Mouse (Mus musculus): ENCODE results near the gene Ppil1. TPM values are rescaled to one million over a fixed set of nuclear protein-coding genes. Genes with fewer than 3 reads are reported as not detected.
A peak's percentile ranks its signal among the peaks of the same experiment; 100 is the strongest.

Ppil1 gene
- polyA plus RNA-seq, 1 experiment from 2014 or later: 153 TPM

DNA sequence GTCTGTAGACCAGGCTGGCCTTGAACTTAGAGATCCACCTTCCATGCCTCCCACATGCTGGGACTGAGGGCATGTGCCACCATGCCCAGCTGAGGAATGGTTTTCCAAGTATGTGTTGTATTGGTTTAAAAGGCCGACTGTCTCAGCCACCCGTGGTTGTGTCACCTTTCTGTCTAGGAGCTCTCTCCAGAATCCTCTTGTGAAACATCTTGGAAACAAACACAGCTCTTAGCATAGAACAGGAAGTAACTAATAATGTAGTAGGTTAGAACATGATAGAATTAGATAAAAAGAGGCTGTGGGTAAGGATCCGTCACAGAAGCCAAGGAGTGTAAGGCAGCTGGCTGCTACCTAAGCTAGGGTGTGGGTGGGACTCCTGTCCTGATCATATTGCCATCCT, 29.0 kb upstream of the Ppil1 start:
- ATAC-seq: no peak
- Histone ChIP-seq H3K36me3 (ENCODE audit: control insufficient read depth, insufficient read depth, low read length) (0 out of 2 replicates have a peak, but pooled peaks cover 4% of the 10 kb centered on the region), H3K27ac (ENCODE audit: low read length) (no peak overlapping the region), H3K27me3 (replicated peaks; ENCODE audit: control insufficient read depth, insufficient read depth, low read length) (no peaks in the 10 kb centered on the region), H3K4me1 (ENCODE audit: control insufficient read depth, insufficient read depth, low read length) (0 out of 2 replicates have a peak, but pooled peaks cover 4% of the 10 kb centered on the region), H3K4me3 (ENCODE audit: low read length) (no peak overlapping the region), H3K9ac (ENCODE audit: low read depth, low read length) (no peak overlapping the region), H3K9me3 (ENCODE audit: control insufficient read depth, low read length) (no peaks in the 10 kb centered on the region), H3K4me2 (ENCODE audit: low read depth, low read length) (no peak overlapping the region)
- 84% methylated on average over 3 of the region's 3 CpGs for WGBS

GRCm38 (mm10) chr17:29291793-29292192, 27.8 kb upstream of the Ppil1 start:
- no peaks in the 10 kb centered on the region for H3K4me1 ChIP-seq (ENCODE audit: control insufficient read depth, insufficient read depth, low read length)
- no peak overlapping the region for H3K27ac ChIP-seq (ENCODE audit: low read length)
- no peaks in the 10 kb centered on the region for H3K27me3 ChIP-seq (replicated peaks; ENCODE audit: control insufficient read depth, insufficient read depth, low read length)
- H3K9me3 ChIP-seq (ENCODE audit: control insufficient read depth, low read length): no peaks in the 10 kb centered on the region
- H3K9ac ChIP-seq (ENCODE audit: low read depth, low read length): no peak overlapping the region
- WGBS: 92% methylated on average over 7 of the region's 7 CpGs
- ATAC-seq: no peak
- 0 out of 2 replicates have a peak, but pooled peaks cover 4% of the 10 kb centered on the region for H3K36me3 ChIP-seq (ENCODE audit: control insufficient read depth, insufficient read depth, low read length)
- no peak overlapping the region for H3K4me3 ChIP-seq (ENCODE audit: low read length)
- H3K4me2 ChIP-seq (ENCODE audit: low read depth, low read length): no peak overlapping the region

- WGBS: 67% methylated on average over 21 of the region's 21 CpGs
- no peak overlapping the region for H3K4me3 ChIP-seq (ENCODE audit: low read length)
- no peaks in the 10 kb centered on the region for H3K9me3 ChIP-seq (ENCODE audit: control insufficient read depth, low read length)
- no peak for ATAC-seq
- H3K4me1 ChIP-seq (ENCODE audit: control insufficient read depth, insufficient read depth, low read length): no peaks in the 10 kb centered on the region
- no peak overlapping the region for H3K4me2 ChIP-seq (ENCODE audit: low read depth, low read length)
- no peaks in the 10 kb centered on the region for H3K27me3 ChIP-seq (replicated peaks; ENCODE audit: control insufficient read depth, insufficient read depth, low read length)
- peaks cover 2% of the 10 kb centered on the region; the same call in 1 of the 2 replicates for H3K36me3 ChIP-seq (ENCODE audit: control insufficient read depth, insufficient read depth, low read length)
- H3K9ac ChIP-seq (ENCODE audit: low read depth, low read length): no peak overlapping the region
- H3K27ac ChIP-seq (ENCODE audit: low read length): no peak overlapping the region
Measured at GRCm38 (mm10) chr17:29282216-29282952, 18.4 kb upstream of the Ppil1 start.

- Histone ChIP-seq H3K9ac (ENCODE audit: low read depth, low read length) (no peak overlapping the region), H3K9me3 (ENCODE audit: control insufficient read depth, low read length) (no peaks in the 10 kb centered on the region), H3K4me2 (ENCODE audit: low read depth, low read length) (no peak overlapping the region), H3K36me3 (ENCODE audit: control insufficient read depth, insufficient read depth, low read length) (peaks cover 2% of the 10 kb centered on the region; the same call in 1 of the 2 replicates), H3K4me1 (ENCODE audit: control insufficient read depth, insufficient read depth, low read length) (no peaks in the 10 kb centered on the region), H3K27ac (ENCODE audit: low read length) (no peak overlapping the region), H3K27me3 (replicated peaks; ENCODE audit: control insufficient read depth, insufficient read depth, low read length) (no peaks in the 10 kb centered on the region), H3K4me3 (ENCODE audit: low read length) (no peak overlapping the region)
- no peak for ATAC-seq
- 81% methylated on average over 5 of the region's 5 CpGs for WGBS
Measured at GRCm38 (mm10) chr17:29281541-29281940, 17.6 kb upstream of the Ppil1 start.

- no peaks in the 10 kb centered on the region for H3K27me3 ChIP-seq (replicated peaks; ENCODE audit: control insufficient read depth, insufficient read depth, low read length)
- H3K9ac ChIP-seq (ENCODE audit: low read depth, low read length): no peak overlapping the region
- H3K9me3 ChIP-seq (ENCODE audit: control insufficient read depth, low read length): no peaks in the 10 kb centered on the region
- 94% methylated on average over 5 of the region's 5 CpGs for WGBS
- ATAC-seq: no peak
- no peaks in the 10 kb centered on the region for H3K4me1 ChIP-seq (ENCODE audit: control insufficient read depth, insufficient read depth, low read length)
- H3K4me3 ChIP-seq (ENCODE audit: low read length): no peak overlapping the region
- H3K27ac ChIP-seq (ENCODE audit: low read length): no peak overlapping the region
- H3K36me3 ChIP-seq (ENCODE audit: control insufficient read depth, insufficient read depth, low read length): peaks cover under 1% of the 10 kb centered on the region; the same call in 1 of the 2 replicates
- H3K4me2 ChIP-seq (ENCODE audit: low read depth, low read length): no peak overlapping the region
Measured at GRCm38 (mm10) chr17:29280422-29280821, 16.4 kb upstream of the Ppil1 start.

DNA sequence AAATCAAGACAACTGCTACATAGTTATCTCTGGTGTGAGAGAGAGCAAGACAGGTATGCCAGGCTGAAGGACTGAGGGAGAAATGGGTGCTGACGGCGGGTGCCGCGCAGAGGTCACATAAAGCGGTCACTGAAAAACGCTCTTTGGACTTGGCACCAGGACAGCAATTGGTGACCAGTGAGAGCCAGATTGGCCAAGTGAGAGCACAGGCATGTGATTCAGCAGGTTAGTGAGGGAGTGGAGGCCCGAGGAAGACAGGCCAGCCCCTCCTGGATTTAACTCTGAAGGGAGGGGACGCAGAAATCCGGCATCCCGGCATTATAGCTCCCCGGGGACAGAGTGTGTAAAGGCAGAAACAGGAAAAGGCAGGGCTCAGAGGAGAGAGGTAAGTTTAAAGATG, 9.9 kb upstream of the Ppil1 start:
- H3K27me3 ChIP-seq (replicated peaks; ENCODE audit: control insufficient read depth, insufficient read depth, low read length): no peaks in the 10 kb centered on the region
- no peak for ATAC-seq
- H3K27ac ChIP-seq (ENCODE audit: low read length): no peak overlapping the region
- no peak overlapping the region for H3K4me2 ChIP-seq (ENCODE audit: low read depth, low read length)
- peaks cover 5% of the 10 kb centered on the region for H3K4me1 ChIP-seq (ENCODE audit: control insufficient read depth, insufficient read depth, low read length)
- H3K9me3 ChIP-seq (ENCODE audit: control insufficient read depth, low read length): no peaks in the 10 kb centered on the region
- no peak overlapping the region for H3K4me3 ChIP-seq (ENCODE audit: low read length)
- H3K36me3 ChIP-seq (ENCODE audit: control insufficient read depth, insufficient read depth, low read length): no peaks in the 10 kb centered on the region
- no peak overlapping the region for H3K9ac ChIP-seq (ENCODE audit: low read depth, low read length)
- WGBS: 70% methylated on average over 11 of the region's 11 CpGs

DNA sequence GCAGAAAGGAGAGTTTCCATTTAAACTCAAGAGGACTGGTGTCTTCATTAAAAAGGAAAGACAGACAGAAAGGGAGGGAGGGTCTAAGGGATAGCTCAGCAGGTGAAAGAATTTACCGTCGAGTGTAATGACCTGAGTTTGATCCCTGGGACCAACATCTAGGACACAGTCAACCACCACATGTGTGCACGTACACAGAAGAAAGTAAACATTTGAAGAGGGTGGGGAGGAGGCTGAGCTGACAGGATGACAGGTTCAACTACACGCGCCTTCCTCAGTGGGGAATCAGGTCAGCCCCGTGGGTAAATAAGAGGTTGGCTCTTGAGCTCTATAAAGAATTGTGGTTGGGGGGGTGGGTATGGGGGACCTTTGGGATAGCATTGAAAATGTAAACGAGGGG, 9.2 kb upstream of the Ppil1 start:
- H3K9ac ChIP-seq (ENCODE audit: low read depth, low read length): no peak overlapping the region
- H3K27me3 ChIP-seq (replicated peaks; ENCODE audit: control insufficient read depth, insufficient read depth, low read length): no peaks in the 10 kb centered on the region
- H3K9me3 ChIP-seq (ENCODE audit: control insufficient read depth, low read length): no peaks in the 10 kb centered on the region
- no peak overlapping the region for H3K4me3 ChIP-seq (ENCODE audit: low read length)
- WGBS: 52% methylated on average over 7 of the region's 7 CpGs
- H3K4me1 ChIP-seq (ENCODE audit: control insufficient read depth, insufficient read depth, low read length): peaks cover 7% of the 10 kb centered on the region
- no peak overlapping the region for H3K27ac ChIP-seq (ENCODE audit: low read length)
- H3K4me2 ChIP-seq (ENCODE audit: low read depth, low read length): no peak overlapping the region
- ATAC-seq: no peak
- no peaks in the 10 kb centered on the region for H3K36me3 ChIP-seq (ENCODE audit: control insufficient read depth, insufficient read depth, low read length)

DNA sequence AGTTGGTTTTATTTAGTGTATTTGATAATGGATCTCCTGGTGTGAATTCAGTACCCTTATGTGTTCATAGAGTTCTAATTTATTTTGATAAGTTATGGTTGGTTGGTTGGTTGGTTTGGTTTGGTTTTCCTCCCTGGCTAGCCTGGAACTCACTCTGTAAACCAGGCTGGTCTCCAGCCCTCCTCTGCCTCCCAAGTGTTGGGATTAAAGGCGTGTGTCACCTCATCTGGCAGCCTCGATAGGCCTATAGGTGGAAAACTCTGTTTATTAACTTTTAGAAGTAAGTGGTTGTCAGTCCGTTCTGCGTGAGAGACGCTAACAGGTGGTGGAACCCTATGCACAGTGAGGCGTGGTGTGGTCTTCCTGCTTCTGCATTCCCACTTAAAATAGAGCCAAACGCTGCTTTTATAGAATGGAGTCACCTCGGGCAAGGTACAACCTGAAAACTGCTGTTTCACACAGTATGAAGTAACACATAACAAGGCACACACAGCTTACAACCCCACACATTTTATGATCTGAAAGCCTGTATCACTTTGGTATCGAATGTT, 6.2 kb upstream of the Ppil1 start:
- H3K27me3 ChIP-seq (replicated peaks; ENCODE audit: control insufficient read depth, insufficient read depth, low read length): no peaks in the 10 kb centered on the region
- H3K9ac ChIP-seq (ENCODE audit: low read depth, low read length): no peak overlapping the region
- no peak for ATAC-seq
- H3K4me2 ChIP-seq (ENCODE audit: low read depth, low read length): no peak overlapping the region
- H3K9me3 ChIP-seq (ENCODE audit: control insufficient read depth, low read length): no peaks in the 10 kb centered on the region
- 86% methylated on average over 9 of the region's 9 CpGs for WGBS
- H3K4me1 ChIP-seq (ENCODE audit: control insufficient read depth, insufficient read depth, low read length): peaks cover 12% of the 10 kb centered on the region
- H3K36me3 ChIP-seq (ENCODE audit: control insufficient read depth, insufficient read depth, low read length): no peaks in the 10 kb centered on the region
- no peak overlapping the region for H3K4me3 ChIP-seq (ENCODE audit: low read length)
- H3K27ac ChIP-seq (ENCODE audit: low read length): no peak overlapping the region

- Histone ChIP-seq H3K9me3 (ENCODE audit: control insufficient read depth, low read length) (no peaks in the 10 kb centered on the region), H3K4me2 (ENCODE audit: low read depth, low read length) (peak overlapping the region; percentile 72), H3K4me3 (ENCODE audit: low read length) (peak overlapping the region; percentile 85), H3K27ac (ENCODE audit: low read length) (peak overlapping the region; percentile 95), H3K9ac (ENCODE audit: low read depth, low read length) (peak overlapping the region; percentile 95), H3K36me3 (ENCODE audit: control insufficient read depth, insufficient read depth, low read length) (no peaks in the 10 kb centered on the region), H3K27me3 (replicated peaks; ENCODE audit: control insufficient read depth, insufficient read depth, low read length) (no peaks in the 10 kb centered on the region), H3K4me1 (ENCODE audit: control insufficient read depth, insufficient read depth, low read length) (peaks cover 15% of the 10 kb centered on the region)
- no peak for ATAC-seq
- 19% methylated on average over 10 of the region's 10 CpGs for WGBS
Measured at GRCm38 (mm10) chr17:29269349-29269706, 5.3 kb upstream of the Ppil1 start.
